Mouse (Mus musculus) testis, adult 2 months (tissue): ENCODE measurements around the gene Cdk15.

Experiments used
- CTCF ChIP-seq: fragments of 200-500 bp; IDR thresholded peaks from 2 replicates; pipeline ENCODE4 v1.5.1; 2012; ENCODE audit warnings: low read depth, mild to moderate bottlenecking, inconsistent platforms, low read length, moderate library complexity; ENCODE audit not compliant: control insufficient read depth, insufficient read depth, insufficient replicate concordance
- POLR2A ChIP-seq: fragments of 200-500 bp; IDR thresholded peaks from 2 replicates; pipeline ENCODE4 v1.6.1; 2012; ENCODE audit warnings: low read depth, mild to moderate bottlenecking, inconsistent platforms, low read length, moderate library complexity; ENCODE audit not compliant: control insufficient read depth

DNA sequence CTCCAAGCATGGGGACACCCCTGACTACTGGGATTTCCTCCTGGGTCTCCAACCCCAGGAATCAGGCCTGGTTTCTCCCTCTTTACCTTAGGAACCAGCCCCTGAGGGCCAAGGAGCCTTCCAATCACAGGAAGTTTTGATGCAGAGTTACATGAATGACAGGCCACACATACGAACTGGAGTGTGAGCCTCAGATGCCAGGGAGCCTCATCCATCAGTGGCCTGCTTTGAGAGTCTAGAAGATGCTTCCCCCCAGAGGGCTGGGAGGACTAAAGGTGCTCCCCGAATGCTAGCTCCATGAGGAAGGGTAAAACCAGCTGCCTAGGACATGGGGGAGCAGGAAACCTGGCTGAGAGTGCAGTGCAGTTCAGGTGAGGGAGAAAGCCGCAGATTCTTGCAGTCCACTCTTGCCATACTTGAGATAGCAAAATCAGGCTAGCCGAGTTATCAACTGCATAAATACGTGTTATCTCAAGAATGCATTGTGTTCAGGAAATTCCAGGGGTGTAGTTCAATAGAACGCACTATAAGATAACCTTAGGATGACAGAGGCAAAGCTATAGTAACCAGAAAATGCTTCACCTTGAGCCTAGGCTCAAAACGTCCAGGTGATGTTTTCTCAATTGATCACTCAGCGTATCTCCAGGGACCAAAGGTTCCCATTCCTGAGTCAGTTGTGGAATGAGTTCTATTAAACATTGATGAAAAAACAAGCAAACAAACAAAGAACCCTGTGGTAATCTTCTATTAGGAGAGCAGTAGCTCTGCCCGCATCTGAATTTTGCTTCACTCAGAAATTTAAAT lies 64.6 kb downstream of the Cdk15 start:
- TF ChIP-seq CTCF: no peak
- no peak for TF ChIP-seq POLR2A
